Mouse (Mus musculus) kidney, postnatal 36 days (tissue): ENCODE measurements around the gene Ifnk.

Source experiments
- DNase-seq, 2 experiments: peaks; one replicate each; pipeline ENCODE4 v3.0.0; 2021 to 2022; ENCODE audit warnings: mixed read lengths in 2 of 2

The Ifnk gene

GRCm38 (mm10) chr4:35151756-35152155, at the start of gene Ifnk:
Gene Ifnk, plus strand, starts transcription at chr4:35152056.
- DNase-seq, result no peak

GRCm38 (mm10) chr4:35105115-35105773, 46.6 kb upstream of the Ifnk start:
- no peak for DNase-seq

- no peak for DNase-seq
Observed at GRCm38 (mm10) chr4:35112452-35112851, 39.4 kb upstream of the Ifnk start.

GRCm38 (mm10) chr4:35113516-35114248, 38.2 kb upstream of the Ifnk start:
- DNase-seq, result no peak

GRCm38 (mm10) chr4:35114950-35115349, 36.9 kb upstream of the Ifnk start:
- DNase-seq, result no peak

GRCm38 (mm10) chr4:35115933-35116332, 35.9 kb upstream of the Ifnk start:
- no peak for DNase-seq

GRCm38 (mm10) chr4:35117144-35117543, 34.7 kb upstream of the Ifnk start:
- no peak for DNase-seq

GRCm38 (mm10) chr4:35118851-35119250, 33.0 kb upstream of the Ifnk start:
- DNase-seq, result no peak

- DNase-seq, result no peak
Observed at GRCm38 (mm10) chr4:35120159-35120558, 31.7 kb upstream of the Ifnk start.

- no peak for DNase-seq
Observed at GRCm38 (mm10) chr4:35120575-35120974, 31.3 kb upstream of the Ifnk start.

- peak; percentile 68 to 69 for DNase-seq
Observed at GRCm38 (mm10) chr4:35121060-35121459, 30.8 kb upstream of the Ifnk start.

- no peak for DNase-seq
Observed at GRCm38 (mm10) chr4:35123087-35123486, 28.8 kb upstream of the Ifnk start.

GRCm38 (mm10) chr4:35124027-35124426, 27.8 kb upstream of the Ifnk start:
- DNase-seq, result no peak

GRCm38 (mm10) chr4:35125299-35125777, 26.5 kb upstream of the Ifnk start:
- no peak for DNase-seq

GRCm38 (mm10) chr4:35126776-35127175, 25.1 kb upstream of the Ifnk start:
- peak in 1 of 2 experiments; percentile 58 for DNase-seq

GRCm38 (mm10) chr4:35127759-35128158, 24.1 kb upstream of the Ifnk start:
- peak; percentile 22 to 37 for DNase-seq

GRCm38 (mm10) chr4:35130411-35130948, 21.4 kb upstream of the Ifnk start:
- no peak for DNase-seq

GRCm38 (mm10) chr4:35131592-35131991, 20.3 kb upstream of the Ifnk start:
- DNase-seq, result no peak

- DNase-seq, result peak in 1 of 2 experiments; percentile 45
Observed at GRCm38 (mm10) chr4:35133411-35133810, 18.4 kb upstream of the Ifnk start.

GRCm38 (mm10) chr4:35134846-35135611, 16.8 kb upstream of the Ifnk start:
- peak; percentile 51 to 57 for DNase-seq

GRCm38 (mm10) chr4:35135806-35136205, 16.1 kb upstream of the Ifnk start:
- peak; percentile 18 to 57 for DNase-seq

- no peak for DNase-seq
Observed at GRCm38 (mm10) chr4:35136996-35137395, 14.9 kb upstream of the Ifnk start.

- no peak for DNase-seq
Observed at GRCm38 (mm10) chr4:35138077-35138476, 13.8 kb upstream of the Ifnk start.
